Mouse (Mus musculus): Measurements from ENCODE around the gene Tenm4.

- TF ChIP-seq CTCF (IDR thresholded peaks at IDR 0.05) = no peak
- no peak for TF ChIP-seq EP300 (IDR thresholded peaks at IDR 0.05)
Observed at GRCm38 (mm10) chr7:96426954-96427353, 255.9 kb downstream of the Tenm4 start.

All from lung, postnatal 0 days (tissue).